Mouse (Mus musculus) E14TG2a.4 (cell line): ENCODE data around the gene Mylk.

Experiments
- CTCF ChIP-seq: conservative IDR thresholded peaks from 2 replicates; pipeline ENCODE4 v1.5.1; 2014; ENCODE audit warnings: low read length
- NANOG ChIP-seq: IDR thresholded peaks from 2 replicates; pipeline ENCODE4 v1.6.1; 2014; ENCODE audit warnings: borderline replicate concordance, low read length, mixed read lengths
- POU5F1 ChIP-seq: IDR thresholded peaks from 2 replicates; pipeline ENCODE4 v1.6.1; 2014; ENCODE audit warnings: low read length, borderline replicate concordance

- no peak for TF ChIP-seq CTCF
- TF ChIP-seq NANOG = no peak
- no peak for TF ChIP-seq POU5F1
Observed at GRCm38 (mm10) chr16:34972471-34972870, 227.5 kb downstream of the Mylk start.
